Mouse (Mus musculus) heart, embryonic 11.5 days (tissue): ENCODE results near the gene Prdx6b. TPM values are rescaled to one million over a fixed set of nuclear protein-coding genes. Genes with fewer than 3 reads are reported as not detected.

ENCODE experiments used
- ATAC-seq: fragments of 200-750 bp; cut with Nextera tagmentation; replicated peaks from 2 replicates; pipeline ENCODE4 v1.8.0; 2017; ENCODE audit warnings: moderate library complexity; ENCODE audit not compliant: insufficient number of reproducible peaks, low FRiP score, low TSS enrichment
- H3K27ac ChIP-seq: fragments of 300-500 bp; sonication (generic); 2 replicates; pipeline ENCODE4 v1.5.1; 2014; ENCODE audit warnings: mild to moderate bottlenecking, low read depth, low read length
- H3K27me3 ChIP-seq: fragments of 300-500 bp; sonication (generic); 2 replicates; pipeline ENCODE4 v1.6.1; 2014; ENCODE audit warnings: mild to moderate bottlenecking, low read length, mixed read lengths; ENCODE audit not compliant: control insufficient read depth, insufficient read depth
- H3K36me3 ChIP-seq: fragments of 300-500 bp; sonication (generic); 2 replicates; pipeline ENCODE4 v1.6.1; 2014; ENCODE audit warnings: mild to moderate bottlenecking, low read length, moderate library complexity, mixed read lengths; ENCODE audit not compliant: control insufficient read depth, insufficient read depth
- H3K4me1 ChIP-seq: fragments of 300-500 bp; sonication (generic); 2 replicates; pipeline ENCODE4 v1.6.1; 2014; ENCODE audit warnings: low read length; ENCODE audit not compliant: control insufficient read depth, insufficient read depth
- H3K4me2 ChIP-seq: fragments of 300-500 bp; sonication (generic); 2 replicates; pipeline ENCODE4 v1.6.1; 2014; ENCODE audit warnings: mild to moderate bottlenecking, moderate library complexity
- H3K4me3 ChIP-seq: fragments of 300-500 bp; sonication (generic); 2 replicates; pipeline ENCODE4 v1.5.1; 2014; ENCODE audit warnings: low read depth, low read length
- H3K9ac ChIP-seq: fragments of 300-500 bp; sonication (generic); 2 replicates; pipeline ENCODE4 v1.6.1; 2014; ENCODE audit warnings: mild to moderate bottlenecking, low read depth, low read length, moderate library complexity
- H3K9me3 ChIP-seq: fragments of 300-500 bp; sonication (generic); replicated peaks from 2 replicates; pipeline ENCODE4 v1.6.1; 2016; ENCODE audit warnings: low read length; ENCODE audit not compliant: control insufficient read depth
- WGBS: fragments of 180-500 bp; shearing (Covaris S2); extraction: QIAGEN DNeasy Blood & Tissue Kit; methylation state at CpG from one replicate; pipeline ENCODE4 v1.1.7; 2014; ENCODE audit not compliant: insufficient replicate concordance; 5-methylcytosine and 5-hydroxymethylcytosine counted together
- polyA plus RNA-seq: library from polyadenylated mRNA; unstranded; fragments of >200 nt; fragmentation: Nextera tagmentation; extraction: Ambion mirVana; gene quantifications from 2 replicates; pipeline ENCODE4 v1.2.1, GENCODE M21; 2014

Gene Prdx6b
- polyA plus RNA-seq, 1 experiment from 2014 or later: not detected

GRCm38 (mm10) chr2:80311350-80311749 lies 19.1 kb downstream of the Prdx6b start:
- Histone ChIP-seq H3K4me3 (no peak overlapping the region), H3K9me3 (no peaks in the 10 kb centered on the region), H3K9ac (no peak overlapping the region), H3K27ac (no peak overlapping the region), H3K27me3 (no peaks in the 10 kb centered on the region), H3K36me3 (no peaks in the 10 kb centered on the region), H3K4me2 (no peak overlapping the region), H3K4me1 (no peaks in the 10 kb centered on the region)
- 60% methylated on average over 4 of the region's 4 CpGs for WGBS
- no peak for ATAC-seq

- H3K27me3 ChIP-seq: no peaks in the 10 kb centered on the region
- H3K27ac ChIP-seq: no peak overlapping the region
- H3K4me3 ChIP-seq: no peak overlapping the region
- H3K4me1 ChIP-seq: no peaks in the 10 kb centered on the region
- no peaks in the 10 kb centered on the region for H3K36me3 ChIP-seq
- 46% methylated on average over 1 of the region's 1 CpGs for WGBS
- no peak overlapping the region for H3K9ac ChIP-seq
- no peak overlapping the region for H3K4me2 ChIP-seq
- no peak for ATAC-seq
- no peaks in the 10 kb centered on the region for H3K9me3 ChIP-seq
Observed at GRCm38 (mm10) chr2:80314201-80314600, 21.9 kb downstream of the Prdx6b start.

DNA sequence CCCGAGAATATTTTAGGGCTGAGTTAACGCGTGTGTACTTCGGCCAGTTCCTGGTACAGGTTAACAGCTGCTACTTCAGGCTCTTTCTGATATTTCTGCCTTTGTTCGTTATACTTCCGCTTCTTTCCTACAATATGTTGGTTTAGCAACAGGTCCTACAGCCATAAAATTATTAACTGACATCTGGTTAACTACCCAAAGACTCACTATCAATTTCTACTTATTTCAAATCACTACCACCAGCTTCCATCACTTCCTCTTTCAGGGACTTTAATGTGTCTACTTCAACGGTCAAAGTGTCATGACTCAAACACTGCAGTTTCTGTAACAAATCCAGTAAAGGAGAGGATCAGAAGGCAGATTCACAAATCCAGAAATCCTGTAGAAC lies 22.6 kb downstream of the Prdx6b start:
- Histone ChIP-seq H3K9ac (peak overlapping the region; percentile 93; the same call in 1 of the 2 replicates), H3K36me3 (no peaks in the 10 kb centered on the region), H3K4me1 (no peaks in the 10 kb centered on the region), H3K9me3 (no peaks in the 10 kb centered on the region), H3K4me3 (peak overlapping the region; percentile 92), H3K27ac (0 out of 2 replicates have a peak overlapping the region, but pooled peaks have one; percentile 97), H3K27me3 (no peaks in the 10 kb centered on the region), H3K4me2 (peak overlapping the region; percentile 84)
- ATAC-seq: no peak
- WGBS: 43% methylated on average over 7 of the region's 7 CpGs

DNA sequence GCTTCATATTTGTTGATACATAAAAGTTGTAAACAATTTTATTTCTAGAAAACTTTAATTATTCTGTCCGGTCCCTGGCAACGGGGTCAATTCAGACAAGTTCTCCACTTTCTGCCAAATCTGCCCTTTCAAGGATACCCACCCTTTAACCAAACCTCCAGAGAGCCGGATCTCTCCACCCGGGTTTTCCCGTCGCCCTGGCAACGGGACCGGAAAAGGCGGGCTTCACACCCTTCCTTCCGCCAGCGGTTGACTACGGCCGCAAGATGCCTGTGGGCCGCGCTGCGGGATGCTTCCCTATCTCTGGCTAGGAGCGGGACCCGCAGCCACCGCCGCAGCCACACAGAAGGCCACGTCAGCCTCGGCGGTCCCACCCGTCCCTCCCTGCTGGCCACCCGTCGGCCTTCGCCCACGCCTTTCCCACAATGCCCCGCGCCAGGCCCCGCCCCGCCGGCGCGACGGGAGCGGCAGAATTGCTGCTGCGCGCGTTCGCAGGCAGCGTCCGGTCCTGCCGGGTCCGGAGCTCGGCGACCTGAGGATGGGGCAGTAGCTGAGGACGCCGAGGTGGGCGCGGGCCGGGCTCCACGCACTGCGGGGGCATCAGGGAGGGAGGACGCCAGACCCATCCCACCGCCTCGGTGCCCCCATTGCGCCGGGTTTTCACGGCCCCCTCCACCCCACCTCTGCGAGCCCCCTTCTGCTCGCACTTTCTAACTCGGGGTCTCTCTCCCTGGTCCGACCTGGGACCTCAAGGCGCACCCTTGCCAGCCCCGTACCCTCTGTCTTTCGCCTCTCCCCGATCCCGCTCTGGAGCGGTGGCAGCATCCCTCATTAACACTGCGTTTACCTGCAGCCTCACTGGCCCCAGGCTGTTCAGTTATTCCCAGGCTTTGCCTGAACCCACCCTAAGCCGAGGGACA lies 23.2 kb downstream of the Prdx6b start, which contains the start of gene Dnajc10:
Dnajc10 (plus strand) TSS at position 225 of the 920 bp plus-strand sequence.
- no peaks in the 10 kb centered on the region for H3K4me1 ChIP-seq
- ATAC-seq: peak; percentile 92
- H3K36me3 ChIP-seq: no peaks in the 10 kb centered on the region
- no peaks in the 10 kb centered on the region for H3K27me3 ChIP-seq
- H3K9me3 ChIP-seq: no peaks in the 10 kb centered on the region
- peak within 1 kb of the TSS; percentile 97 for H3K27ac ChIP-seq
- peak within 1 kb of the TSS; percentile 84 for H3K4me2 ChIP-seq
- H3K4me3 ChIP-seq: peak within 1 kb of the TSS; percentile 92
- H3K9ac ChIP-seq: peak within 1 kb of the TSS; percentile 93
- WGBS: under 1% methylated on average over 71 of the region's 72 CpGs

- no peaks in the 10 kb centered on the region for H3K27me3 ChIP-seq
- H3K4me3 ChIP-seq: no peak overlapping the region
- H3K27ac ChIP-seq: no peak overlapping the region
- ATAC-seq: no peak
- H3K4me1 ChIP-seq: no peaks in the 10 kb centered on the region
- WGBS: 91% methylated on average over 4 of the region's 4 CpGs
- no peak overlapping the region for H3K4me2 ChIP-seq
- peaks cover 9% of the 10 kb centered on the region for H3K36me3 ChIP-seq
- no peaks in the 10 kb centered on the region for H3K9me3 ChIP-seq
- H3K9ac ChIP-seq: no peak overlapping the region
Observed at GRCm38 (mm10) chr2:80322878-80323277, 30.6 kb downstream of the Prdx6b start.

DNA sequence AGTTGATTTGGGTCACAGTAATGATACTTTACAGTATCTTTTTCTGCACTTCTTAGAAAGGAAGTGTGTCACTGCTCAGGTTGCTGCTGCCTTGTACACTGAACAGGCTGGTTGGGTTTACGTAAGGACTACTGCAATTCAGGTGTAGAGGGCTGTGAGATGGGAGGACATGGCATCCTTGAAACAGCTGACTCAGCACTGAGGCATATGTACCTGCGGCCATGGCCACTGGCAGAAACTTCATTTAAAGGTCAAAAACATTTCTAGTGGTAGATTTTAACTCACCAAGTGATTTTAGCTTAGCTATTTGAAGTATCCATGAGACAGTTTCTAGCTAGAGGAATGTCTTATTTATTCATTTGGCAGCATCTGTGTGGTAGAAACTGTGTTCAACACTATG lies 33.5 kb downstream of the Prdx6b start:
- Histone ChIP-seq H3K4me1 (no peaks in the 10 kb centered on the region), H3K9me3 (no peaks in the 10 kb centered on the region), H3K27me3 (no peaks in the 10 kb centered on the region), H3K4me3 (no peak overlapping the region), H3K36me3 (peaks cover 16% of the 10 kb centered on the region), H3K27ac (no peak overlapping the region), H3K9ac (no peak overlapping the region), H3K4me2 (no peak overlapping the region)
- no peak for ATAC-seq
- WGBS: 94% methylated on average over 2 of the region's 2 CpGs

DNA sequence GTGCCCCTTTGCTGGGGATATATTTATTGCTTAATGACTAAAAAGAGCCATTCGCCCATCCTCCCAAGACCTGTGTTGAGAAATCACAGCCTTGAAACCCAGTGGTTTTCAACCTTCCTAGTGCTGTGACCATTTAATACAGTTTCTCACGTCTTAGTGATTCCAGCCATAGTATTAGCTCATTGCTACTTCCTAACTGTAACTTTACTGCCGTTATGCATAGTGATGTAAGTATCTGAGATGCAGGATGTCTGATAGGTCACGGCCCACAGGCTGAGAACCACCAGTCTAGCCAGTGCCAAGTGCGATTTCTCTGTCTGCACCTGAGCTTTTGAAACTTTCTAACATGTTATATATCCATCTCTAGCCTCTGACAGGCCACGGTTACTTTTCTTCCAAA lies 35.0 kb downstream of the Prdx6b start:
- ATAC-seq: no peak
- Histone ChIP-seq H3K9ac (no peak overlapping the region), H3K4me2 (no peak overlapping the region), H3K27me3 (no peaks in the 10 kb centered on the region), H3K36me3 (peaks cover 16% of the 10 kb centered on the region), H3K27ac (no peak overlapping the region), H3K4me1 (no peaks in the 10 kb centered on the region), H3K9me3 (no peaks in the 10 kb centered on the region), H3K4me3 (no peak overlapping the region)
- 87% methylated on average over 6 of the region's 6 CpGs for WGBS

DNA sequence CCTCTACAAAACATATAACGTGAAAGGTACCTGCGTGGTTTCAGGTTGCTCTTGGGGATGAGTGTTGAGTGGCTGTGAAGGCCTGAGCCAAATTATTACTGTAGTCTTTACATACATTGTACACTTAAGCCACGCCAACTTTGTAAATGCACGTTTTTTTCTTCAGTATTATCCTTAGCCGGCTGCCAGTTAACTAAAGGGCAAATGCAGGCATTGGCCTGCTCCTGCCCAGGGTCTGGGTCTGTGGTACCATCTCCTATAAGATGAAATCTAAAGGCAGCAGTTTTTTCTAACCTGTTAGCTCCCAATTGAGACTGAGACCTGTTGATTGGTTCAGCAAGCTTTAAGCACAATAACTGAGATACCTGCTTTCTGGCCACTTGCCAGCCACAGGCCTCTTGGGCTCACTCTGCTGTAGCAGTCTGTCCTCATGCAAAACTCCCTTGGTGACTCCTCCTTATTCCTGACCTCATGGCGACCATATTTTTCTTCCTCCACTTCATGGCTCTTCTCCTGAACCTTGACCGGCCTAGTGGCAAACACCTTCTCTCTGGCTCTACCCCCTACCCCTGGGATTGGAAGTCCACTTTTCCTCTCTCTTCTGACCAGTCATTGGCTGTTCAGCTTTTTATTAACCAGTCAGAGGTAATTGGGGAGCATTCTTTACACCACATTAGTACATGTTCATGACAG lies 36.8 kb downstream of the Prdx6b start:
- Histone ChIP-seq H3K27me3 (no peaks in the 10 kb centered on the region), H3K4me2 (no peak overlapping the region), H3K9me3 (no peaks in the 10 kb centered on the region), H3K27ac (no peak overlapping the region), H3K4me1 (no peaks in the 10 kb centered on the region), H3K9ac (no peak overlapping the region), H3K4me3 (no peak overlapping the region), H3K36me3 (peaks cover 19% of the 10 kb centered on the region)
- 86% methylated on average over 7 of the region's 7 CpGs for WGBS
- ATAC-seq: no peak
